Mouse (Mus musculus): ENCODE data around the gene Epas1. TPM values are rescaled to one million over a fixed set of nuclear protein-coding genes. Genes with fewer than 3 reads are reported as not detected.
A peak's percentile ranks its signal among the peaks of the same experiment; 100 is the strongest.

Gene Epas1
- total RNA-seq (2021): 10 to 100 TPM; 93.6 to 97.0 TPM
- long read RNA-seq, experiment 1, full-length matches to known transcripts: 148 of 183 reads
- long read RNA-seq, experiment 1, partial matches to known transcripts: 26 of 183 reads
- long read RNA-seq, experiment 1, other reads (novel, unspliced or antisense): 9 of 183 reads
- long read RNA-seq, experiment 2, full-length matches to known transcripts: 170 of 215 reads
- long read RNA-seq, experiment 2, partial matches to known transcripts: 34 of 215 reads
- long read RNA-seq, experiment 2, other reads (novel, unspliced or antisense): 11 of 215 reads

- TF ChIP-seq CTCF (IDR thresholded peaks at IDR 0.05): no peak; the same call in 1 of the 2 replicates
- Histone ChIP-seq H3K4me3 (peak within 1 kb of the TSS; percentile 52), H3K27ac (peak within 1 kb of the TSS; percentile 86)
- intact Hi-C loops (cut with DNase I): loop anchor here (5.0 kb wide), 1 partner anchor 256 kb away; no protein-coding TSS in a partner anchor
- DNase-seq (ENCODE audit: extremely low spot score in 1 of 2, low spot score in 2 of 2): peak; percentile 66 to 77
These were observed at the start of gene Epas1 for GRCm38 (mm10) chr17:86753130-86753821. Gene Epas1 (plus strand): TSS chr17:86753700.

DNA sequence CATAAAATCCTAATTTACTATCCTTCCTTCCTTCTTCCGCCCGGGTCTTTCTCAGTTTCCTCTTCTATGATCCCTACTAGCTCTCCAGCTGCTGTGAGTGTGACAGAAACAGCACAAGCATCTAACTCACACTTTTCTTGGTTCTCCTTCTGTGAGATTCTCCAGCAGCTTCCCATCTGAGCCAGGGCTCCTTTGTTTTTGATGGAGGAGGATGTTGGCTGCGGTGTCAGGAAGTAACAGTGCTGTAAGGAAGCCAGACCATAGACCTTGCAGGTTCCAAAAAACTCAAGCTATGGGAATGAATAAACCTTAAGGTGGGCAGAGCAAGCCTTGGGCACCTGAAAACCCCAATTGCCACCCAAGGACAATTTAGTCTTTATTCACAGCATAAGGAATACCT lies 48.3 kb upstream of the Epas1 start:
- no peak for TF ChIP-seq CTCF (IDR thresholded peaks at IDR 0.05)
- DNase-seq (ENCODE audit: extremely low spot score in 1 of 2, low spot score in 2 of 2): no peak
- Histone ChIP-seq H3K27ac (no peak overlapping the region), H3K4me3 (no peak overlapping the region)
- intact Hi-C loops (cut with DNase I): no loop called here

GRCm38 (mm10) chr17:86706467-86706866 lies 47.0 kb upstream of the Epas1 start:
- H3K4me3 ChIP-seq: no peak overlapping the region

DNA sequence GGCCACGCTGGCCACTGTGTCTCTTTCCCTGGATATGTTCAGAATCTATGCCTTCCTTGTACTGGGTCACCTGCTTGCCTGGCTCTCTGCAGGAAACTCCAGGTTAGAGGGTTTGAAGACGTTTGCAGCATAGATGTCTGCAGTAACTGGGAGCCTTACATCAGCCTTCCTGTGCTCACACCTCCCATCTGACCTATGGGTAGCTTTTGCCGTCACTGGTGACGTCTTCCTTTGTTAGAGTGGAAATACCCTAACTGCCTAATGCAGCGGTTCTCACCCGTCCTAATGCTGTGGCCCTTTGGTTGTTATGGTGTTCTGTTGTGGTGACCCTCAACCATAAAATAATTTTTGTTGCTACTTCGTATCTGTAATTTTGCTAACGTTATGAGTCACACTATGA lies 43.7 kb upstream of the Epas1 start:
- Histone ChIP-seq H3K4me3 (no peak overlapping the region), H3K27ac (peak overlapping the region; percentile 47; the same call in 1 of the 2 replicates)
- DNase-seq (ENCODE audit: extremely low spot score in 1 of 2, low spot score in 2 of 2): no peak
- TF ChIP-seq CTCF (IDR thresholded peaks at IDR 0.05): no peak
- intact Hi-C loops (cut with DNase I): no loop called here

More at GRCm38 (mm10) chr17:86706467-86706866, 47.0 kb upstream of the Epas1 start:
- TF ChIP-seq CTCF (IDR thresholded peaks at IDR 0.05): no peak
- intact Hi-C loops (cut with DNase I): no loop called here
- no peak for DNase-seq (ENCODE audit: extremely low spot score in 1 of 2, low spot score in 2 of 2)
- H3K27ac ChIP-seq: no peak overlapping the region

GRCm38 (mm10) chr17:86710379-86710778 lies 43.1 kb upstream of the Epas1 start:
- TF ChIP-seq CTCF (IDR thresholded peaks at IDR 0.05): no peak
- Histone ChIP-seq H3K27ac (peak overlapping the region; percentile 47; the same call in 1 of the 2 replicates), H3K4me3 (no peak overlapping the region)
- intact Hi-C loops (cut with DNase I): no loop called here
- DNase-seq (ENCODE audit: extremely low spot score in 1 of 2, low spot score in 2 of 2): no peak

- H3K4me3 ChIP-seq: no peak overlapping the region
- no peak for DNase-seq (ENCODE audit: extremely low spot score in 1 of 2, low spot score in 2 of 2)
- TF ChIP-seq CTCF (IDR thresholded peaks at IDR 0.05): no peak
- intact Hi-C loops (cut with DNase I): no loop called here
- no peak overlapping the region for H3K27ac ChIP-seq
These were observed 41.6 kb upstream of the Epas1 start for GRCm38 (mm10) chr17:86711949-86712348.

GRCm38 (mm10) chr17:86712601-86713000 lies 40.9 kb upstream of the Epas1 start:
- H3K4me3 ChIP-seq: no peak overlapping the region
- intact Hi-C loops (cut with DNase I): no loop called here
- no peak overlapping the region for H3K27ac ChIP-seq
- no peak for DNase-seq (ENCODE audit: extremely low spot score in 1 of 2, low spot score in 2 of 2)
- TF ChIP-seq CTCF (IDR thresholded peaks at IDR 0.05): no peak

DNA sequence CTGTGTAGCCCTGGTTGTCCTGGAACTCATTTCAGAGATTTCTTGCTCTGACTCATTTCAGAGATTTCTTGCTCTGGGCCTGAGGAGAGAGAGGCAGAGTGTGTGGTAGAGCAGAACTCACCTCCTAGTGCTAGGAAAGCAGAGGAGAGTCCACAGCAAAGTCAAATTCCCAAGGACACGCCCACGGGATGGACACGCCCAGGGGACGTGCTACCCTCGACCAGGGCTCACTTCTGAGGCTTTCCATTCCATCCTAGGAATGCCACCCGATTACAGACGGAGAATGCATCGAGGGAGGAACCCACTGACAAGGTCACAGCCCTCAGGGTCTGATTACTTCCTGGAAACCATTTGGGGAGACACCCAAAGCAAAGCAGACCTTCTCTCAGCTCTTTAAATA lies 39.9 kb upstream of the Epas1 start:
- no peak for DNase-seq (ENCODE audit: extremely low spot score in 1 of 2, low spot score in 2 of 2)
- TF ChIP-seq CTCF (IDR thresholded peaks at IDR 0.05): no peak
- H3K4me3 ChIP-seq: no peak overlapping the region
- intact Hi-C loops (cut with DNase I): no loop called here
- H3K27ac ChIP-seq: no peak overlapping the region

DNA sequence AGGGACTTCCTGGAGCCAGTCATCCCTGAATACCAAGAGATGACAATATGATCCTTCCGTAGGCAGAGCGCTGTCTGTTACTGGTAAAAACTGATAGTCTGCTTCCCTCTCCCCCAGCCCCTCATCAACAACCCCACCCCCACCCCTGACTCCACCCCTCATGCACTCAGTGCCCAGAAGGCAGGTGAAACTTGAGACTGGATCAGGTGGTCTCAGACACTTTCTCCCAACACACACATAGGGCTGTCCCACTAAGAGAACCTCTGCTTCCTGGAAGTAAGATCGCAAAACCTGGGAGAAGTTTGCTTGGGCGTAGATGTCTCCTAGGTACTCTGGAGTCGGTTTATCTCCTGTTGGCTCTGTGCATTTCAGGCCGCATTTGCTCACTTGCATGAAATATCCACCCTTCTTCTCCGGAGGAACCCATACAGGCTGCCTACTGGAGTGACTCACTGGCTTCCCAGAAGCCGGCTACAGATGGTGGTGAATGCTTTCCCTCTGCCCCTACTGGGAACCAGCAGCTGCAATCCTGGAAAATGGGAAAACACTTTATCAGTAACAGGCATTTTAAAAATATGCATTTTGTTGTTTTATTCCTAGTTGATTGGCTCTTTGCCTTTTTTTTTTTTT lies 28.6 kb upstream of the Epas1 start:
- intact Hi-C loops (cut with DNase I): no loop called here
- H3K4me3 ChIP-seq: no peak overlapping the region
- no peak overlapping the region for H3K27ac ChIP-seq
- DNase-seq (ENCODE audit: extremely low spot score in 1 of 2, low spot score in 2 of 2): no peak
- TF ChIP-seq CTCF (IDR thresholded peaks at IDR 0.05): no peak; the same call in 1 of the 2 replicates

GRCm38 (mm10) chr17:86726480-86726879 lies 27.0 kb upstream of the Epas1 start:
- Histone ChIP-seq H3K27ac (no peak overlapping the region), H3K4me3 (no peak overlapping the region)
- no peak for DNase-seq (ENCODE audit: extremely low spot score in 1 of 2, low spot score in 2 of 2)
- no peak for TF ChIP-seq CTCF (IDR thresholded peaks at IDR 0.05)
- intact Hi-C loops (cut with DNase I): no loop called here

DNA sequence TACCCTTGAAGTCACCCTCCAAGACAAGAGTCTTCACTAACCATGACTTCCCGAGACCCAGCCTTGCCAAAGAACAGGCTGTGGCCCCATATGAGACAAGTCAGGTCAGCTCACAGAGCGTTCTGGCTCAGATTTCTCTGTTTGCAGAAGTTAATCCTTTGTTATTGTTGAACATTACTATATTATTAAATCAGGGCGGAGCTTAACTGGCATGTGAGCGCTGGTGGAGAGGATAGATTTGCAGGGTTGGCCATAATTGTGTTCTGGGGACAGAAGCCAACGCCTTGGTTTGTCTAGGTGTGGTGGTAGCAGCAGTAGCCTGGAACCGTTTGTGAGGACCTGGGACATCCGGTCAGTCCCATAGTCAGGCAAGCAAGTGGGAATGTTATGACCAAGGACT lies 26.5 kb upstream of the Epas1 start:
- DNase-seq (ENCODE audit: extremely low spot score in 1 of 2, low spot score in 2 of 2): no peak
- H3K4me3 ChIP-seq: no peak overlapping the region
- no peak for TF ChIP-seq CTCF (IDR thresholded peaks at IDR 0.05)
- intact Hi-C loops (cut with DNase I): no loop called here
- no peak overlapping the region for H3K27ac ChIP-seq

- DNase-seq (ENCODE audit: extremely low spot score in 1 of 2, low spot score in 2 of 2): no peak
- no peak for TF ChIP-seq CTCF (IDR thresholded peaks at IDR 0.05)
- intact Hi-C loops (cut with DNase I): no loop called here
- 0 out of 2 replicates have a peak overlapping the region, but pooled peaks have one; percentile 6 for H3K27ac ChIP-seq
- H3K4me3 ChIP-seq: no peak overlapping the region
These were observed 22.2 kb upstream of the Epas1 start for GRCm38 (mm10) chr17:86731273-86731672.

All from left cerebral cortex, adult 2 months (tissue).